Mouse (Mus musculus): ENCODE results near the gene Ctdsp2.

GRCm38 (mm10) chr10:127042468-127043115, 64.1 kb downstream of the Ctdsp2 start:
- TF ChIP-seq CTCF (IDR thresholded peaks at IDR 0.05; ENCODE audit: extremely low read depth, insufficient read depth, low read length), result no peak
- TF ChIP-seq POLR2A (IDR thresholded peaks at IDR 0.05; ENCODE audit: extremely low read depth, insufficient read depth, low read length), result no peak
